Mouse (Mus musculus): Measurements from ENCODE around the gene Impg2. TPM values are rescaled to one million over a fixed set of nuclear protein-coding genes. Genes with fewer than 3 reads are reported as not detected.
A peak's percentile ranks its signal among the peaks of the same experiment; 100 is the strongest.

Impg2 gene
- polyA plus RNA-seq, 1 experiment from 2014 or later: 0.10 TPM

- Histone ChIP-seq H3K36me3 (ENCODE audit: control insufficient read depth, insufficient read depth, low read length) (no peaks in the 10 kb centered on the region), H3K27me3 (ENCODE audit: control insufficient read depth, insufficient read depth, low read length) (no peaks in the 10 kb centered on the region), H3K9ac (ENCODE audit: low read length) (no peak overlapping the region), H3K9me3 (ENCODE audit: control insufficient read depth, low read length) (no peaks in the 10 kb centered on the region), H3K4me2 (no peak overlapping the region), H3K4me3 (ENCODE audit: low read depth, low read length) (no peak overlapping the region), H3K27ac (ENCODE audit: low read depth, low read length) (no peak overlapping the region), H3K4me1 (ENCODE audit: control insufficient read depth, insufficient read depth, low read length) (no peaks in the 10 kb centered on the region)
- no peak for ATAC-seq (ENCODE audit: low FRiP score)
- no peak for DNase-seq (ENCODE audit: low spot score, missing footprints)
- WGBS: 93% methylated on average over 2 of the region's 2 CpGs
Observed at GRCm38 (mm10) chr16:56286977-56287376, 82.9 kb downstream of the Impg2 start.

- no peaks in the 10 kb centered on the region for H3K4me1 ChIP-seq (ENCODE audit: control insufficient read depth, insufficient read depth, low read length)
- no peaks in the 10 kb centered on the region for H3K27me3 ChIP-seq (ENCODE audit: control insufficient read depth, insufficient read depth, low read length)
- no peaks in the 10 kb centered on the region for H3K9me3 ChIP-seq (ENCODE audit: control insufficient read depth, low read length)
- no peak for ATAC-seq (ENCODE audit: low FRiP score)
- no peak overlapping the region for H3K27ac ChIP-seq (ENCODE audit: low read depth, low read length)
- H3K4me3 ChIP-seq (ENCODE audit: low read depth, low read length): no peak overlapping the region
- no peak for DNase-seq (ENCODE audit: low spot score, missing footprints)
- H3K9ac ChIP-seq (ENCODE audit: low read length): no peak overlapping the region
- H3K4me2 ChIP-seq: no peak overlapping the region
- 83% methylated on average over 1 of the region's 1 CpGs for WGBS
- H3K36me3 ChIP-seq (ENCODE audit: control insufficient read depth, insufficient read depth, low read length): no peaks in the 10 kb centered on the region
Observed at GRCm38 (mm10) chr16:56294887-56295286, 90.8 kb downstream of the Impg2 start.

GRCm38 (mm10) chr16:56295888-56296648 is 92.0 kb downstream of the Impg2 start:
- DNase-seq (ENCODE audit: low spot score, missing footprints) (peak; percentile 17), ATAC-seq (ENCODE audit: low FRiP score) (no peak)
- no peak overlapping the region for H3K9ac ChIP-seq (ENCODE audit: low read length)
- no peak overlapping the region for H3K27ac ChIP-seq (ENCODE audit: low read depth, low read length)
- no peaks in the 10 kb centered on the region for H3K36me3 ChIP-seq (ENCODE audit: control insufficient read depth, insufficient read depth, low read length)
- no peaks in the 10 kb centered on the region for H3K27me3 ChIP-seq (ENCODE audit: control insufficient read depth, insufficient read depth, low read length)
- H3K4me1 ChIP-seq (ENCODE audit: control insufficient read depth, insufficient read depth, low read length): no peaks in the 10 kb centered on the region
- no peak overlapping the region for H3K4me2 ChIP-seq
- 75% methylated on average over 3 of the region's 3 CpGs for WGBS
- no peak overlapping the region for H3K4me3 ChIP-seq (ENCODE audit: low read depth, low read length)
- H3K9me3 ChIP-seq (ENCODE audit: control insufficient read depth, low read length): no peaks in the 10 kb centered on the region

- Histone ChIP-seq H3K4me2 (no peak overlapping the region), H3K4me3 (ENCODE audit: low read depth, low read length) (no peak overlapping the region), H3K9ac (ENCODE audit: low read length) (no peak overlapping the region), H3K9me3 (ENCODE audit: control insufficient read depth, low read length) (no peaks in the 10 kb centered on the region), H3K27ac (ENCODE audit: low read depth, low read length) (no peak overlapping the region), H3K4me1 (ENCODE audit: control insufficient read depth, insufficient read depth, low read length) (no peaks in the 10 kb centered on the region), H3K36me3 (ENCODE audit: control insufficient read depth, insufficient read depth, low read length) (no peaks in the 10 kb centered on the region), H3K27me3 (ENCODE audit: control insufficient read depth, insufficient read depth, low read length) (no peaks in the 10 kb centered on the region)
- ATAC-seq (ENCODE audit: low FRiP score): no peak
- DNase-seq (ENCODE audit: low spot score, missing footprints): no peak
- 91% methylated on average over 6 of the region's 6 CpGs for WGBS
Observed at GRCm38 (mm10) chr16:56298248-56298647, 94.1 kb downstream of the Impg2 start.

- H3K27me3 ChIP-seq (ENCODE audit: control insufficient read depth, insufficient read depth, low read length): no peaks in the 10 kb centered on the region
- no peak overlapping the region for H3K4me3 ChIP-seq (ENCODE audit: low read depth, low read length)
- no peaks in the 10 kb centered on the region for H3K9me3 ChIP-seq (ENCODE audit: control insufficient read depth, low read length)
- H3K9ac ChIP-seq (ENCODE audit: low read length): no peak overlapping the region
- DNase-seq (ENCODE audit: low spot score, missing footprints): no peak
- no peaks in the 10 kb centered on the region for H3K4me1 ChIP-seq (ENCODE audit: control insufficient read depth, insufficient read depth, low read length)
- H3K4me2 ChIP-seq: no peak overlapping the region
- WGBS: 93% methylated on average over 2 of the region's 2 CpGs
- no peak overlapping the region for H3K27ac ChIP-seq (ENCODE audit: low read depth, low read length)
- no peak for ATAC-seq (ENCODE audit: low FRiP score)
- H3K36me3 ChIP-seq (ENCODE audit: control insufficient read depth, insufficient read depth, low read length): no peaks in the 10 kb centered on the region
Observed at GRCm38 (mm10) chr16:56298836-56299235, 94.7 kb downstream of the Impg2 start.

- no peaks in the 10 kb centered on the region for H3K9me3 ChIP-seq (ENCODE audit: control insufficient read depth, low read length)
- H3K9ac ChIP-seq (ENCODE audit: low read length): no peak overlapping the region
- H3K4me3 ChIP-seq (ENCODE audit: low read depth, low read length): no peak overlapping the region
- no peak for ATAC-seq (ENCODE audit: low FRiP score)
- peak; percentile 75 for DNase-seq (ENCODE audit: low spot score, missing footprints)
- no peaks in the 10 kb centered on the region for H3K4me1 ChIP-seq (ENCODE audit: control insufficient read depth, insufficient read depth, low read length)
- H3K4me2 ChIP-seq: no peak overlapping the region
- no peak overlapping the region for H3K27ac ChIP-seq (ENCODE audit: low read depth, low read length)
- H3K36me3 ChIP-seq (ENCODE audit: control insufficient read depth, insufficient read depth, low read length): no peaks in the 10 kb centered on the region
- WGBS: 79% methylated on average over 4 of the region's 4 CpGs
- no peaks in the 10 kb centered on the region for H3K27me3 ChIP-seq (ENCODE audit: control insufficient read depth, insufficient read depth, low read length)
Observed at GRCm38 (mm10) chr16:56302996-56303395, 98.9 kb downstream of the Impg2 start.

GRCm38 (mm10) chr16:56304167-56304566 is 100.1 kb downstream of the Impg2 start:
- H3K4me3 ChIP-seq (ENCODE audit: low read depth, low read length): no peak overlapping the region
- no peak overlapping the region for H3K27ac ChIP-seq (ENCODE audit: low read depth, low read length)
- DNase-seq (ENCODE audit: low spot score, missing footprints) (peak; percentile 69), ATAC-seq (ENCODE audit: low FRiP score) (no peak)
- 84% methylated on average over 4 of the region's 4 CpGs for WGBS
- H3K9me3 ChIP-seq (ENCODE audit: control insufficient read depth, low read length): no peaks in the 10 kb centered on the region
- H3K27me3 ChIP-seq (ENCODE audit: control insufficient read depth, insufficient read depth, low read length): no peaks in the 10 kb centered on the region
- no peak overlapping the region for H3K9ac ChIP-seq (ENCODE audit: low read length)
- no peaks in the 10 kb centered on the region for H3K36me3 ChIP-seq (ENCODE audit: control insufficient read depth, insufficient read depth, low read length)
- H3K4me2 ChIP-seq: no peak overlapping the region
- no peaks in the 10 kb centered on the region for H3K4me1 ChIP-seq (ENCODE audit: control insufficient read depth, insufficient read depth, low read length)

GRCm38 (mm10) chr16:56307575-56307974 is 103.5 kb downstream of the Impg2 start:
- DNase-seq (ENCODE audit: low spot score, missing footprints): no peak
- 69% methylated on average over 4 of the region's 4 CpGs for WGBS
- Histone ChIP-seq H3K27ac (ENCODE audit: low read depth, low read length) (no peak overlapping the region), H3K9me3 (ENCODE audit: control insufficient read depth, low read length) (no peaks in the 10 kb centered on the region), H3K4me2 (no peak overlapping the region), H3K4me1 (ENCODE audit: control insufficient read depth, insufficient read depth, low read length) (no peaks in the 10 kb centered on the region), H3K9ac (ENCODE audit: low read length) (no peak overlapping the region), H3K4me3 (ENCODE audit: low read depth, low read length) (no peak overlapping the region), H3K27me3 (ENCODE audit: control insufficient read depth, insufficient read depth, low read length) (no peaks in the 10 kb centered on the region), H3K36me3 (ENCODE audit: control insufficient read depth, insufficient read depth, low read length) (no peaks in the 10 kb centered on the region)
- ATAC-seq (ENCODE audit: low FRiP score): no peak

- no peak overlapping the region for H3K27ac ChIP-seq (ENCODE audit: low read depth, low read length)
Observed at GRCm38 (mm10) chr16:56311291-56311690, 107.2 kb downstream of the Impg2 start.

More at GRCm38 (mm10) chr16:56311291-56311690, 107.2 kb downstream of the Impg2 start:
- peak; percentile 49 for DNase-seq (ENCODE audit: low spot score, missing footprints)
- H3K4me2 ChIP-seq: no peak overlapping the region
- no peak overlapping the region for H3K9ac ChIP-seq (ENCODE audit: low read length)
- no peaks in the 10 kb centered on the region for H3K36me3 ChIP-seq (ENCODE audit: control insufficient read depth, insufficient read depth, low read length)
- H3K27me3 ChIP-seq (ENCODE audit: control insufficient read depth, insufficient read depth, low read length): no peaks in the 10 kb centered on the region
- H3K4me1 ChIP-seq (ENCODE audit: control insufficient read depth, insufficient read depth, low read length): no peaks in the 10 kb centered on the region
- H3K4me3 ChIP-seq (ENCODE audit: low read depth, low read length): no peak overlapping the region
- no peak for ATAC-seq (ENCODE audit: low FRiP score)
- no peaks in the 10 kb centered on the region for H3K9me3 ChIP-seq (ENCODE audit: control insufficient read depth, low read length)

All from midbrain, embryonic 11.5 days (tissue).